9 mouse cellular contexts compared by ENCODE assay signal in the genomic region with DNA sequence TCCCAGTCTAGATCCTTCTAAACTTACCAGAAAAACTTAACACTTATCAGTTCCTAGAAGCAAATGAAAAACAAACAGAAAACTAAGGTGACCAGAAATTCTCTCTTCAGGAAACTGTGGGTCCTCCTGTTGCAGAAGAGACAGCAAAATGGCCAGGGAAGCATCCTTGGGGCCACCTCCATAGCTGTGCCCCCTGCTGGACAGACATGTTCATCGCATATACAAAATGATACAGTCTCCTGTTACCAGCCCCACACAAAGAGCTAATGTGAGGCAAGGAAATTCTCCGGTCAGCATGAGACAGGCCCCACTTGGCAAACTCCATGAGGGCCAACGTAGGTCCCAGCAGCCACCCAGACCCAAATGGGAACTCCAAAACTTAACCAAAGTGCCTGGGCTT.
DNase-seq lines count a peak whose midpoint lies in the region; ATAC-seq lines count a peak whose summit lies in the region.
"Had no signal": no experiment of that assay in that cellular context is flagged by ENCODE, and none has a peak within 500 bp of the region (broad histone marks: within the 10 kb centered on the region; RNA-seq: fewer than 3 reads in every experiment).

No protein-coding gene starts in this region.

- DNase-seq in forebrain, embryonic 11.5 days (ENCODE audit: low spot score): peak; percentile 56
- DNase-seq in midbrain, embryonic 10.5 days (ENCODE audit: low spot score): peak; percentile 33
- DNase-seq in embryo, embryonic 10.5 days (ENCODE audit: low spot score): peak; percentile 52
- DNase-seq in thymus, postnatal 14 days: peak; percentile 32
- no peak for DNase-seq in layer of hippocampus, postnatal 14 days (ENCODE audit: low spot score in 2 of 2)
- no peak for DNase-seq in kidney, adult 11 months

- no peak for ATAC-seq in forebrain, embryonic 11.5 days (replicated peaks; ENCODE audit: low FRiP score)
- no peak for ATAC-seq in forebrain, embryonic 13.5 days
- no peak for ATAC-seq in midbrain, embryonic 15.5 days (replicated peaks)

- H3K9ac ChIP-seq in forebrain, embryonic 11.5 days (ENCODE audit: low read length): no peak overlapping the region
- H3K9ac ChIP-seq in forebrain, embryonic 13.5 days: no peak overlapping the region
- no peak overlapping the region for H3K9ac ChIP-seq in midbrain, embryonic 15.5 days
- H3K9ac ChIP-seq: hindbrain, embryonic 15.5 days had no signal

- H3K9me3 ChIP-seq in forebrain, embryonic 11.5 days (ENCODE audit: control insufficient read depth, low read length): no peaks in the 10 kb centered on the region
- no peaks in the 10 kb centered on the region for H3K9me3 ChIP-seq in forebrain, embryonic 13.5 days (replicated peaks)
- no peaks in the 10 kb centered on the region for H3K9me3 ChIP-seq in midbrain, embryonic 10.5 days (replicated peaks)
- H3K9me3 ChIP-seq in midbrain, embryonic 15.5 days: no peaks in the 10 kb centered on the region
- H3K9me3 ChIP-seq: hindbrain, embryonic 15.5 days had no signal

- no peaks in the 10 kb centered on the region for H3K4me1 ChIP-seq in forebrain, embryonic 11.5 days (replicated peaks; ENCODE audit: control insufficient read depth, insufficient read depth, low read length)
- H3K4me1 ChIP-seq in forebrain, embryonic 13.5 days: no peaks in the 10 kb centered on the region; the same call in 1 of the 2 replicates
- H3K4me1 ChIP-seq in midbrain, embryonic 10.5 days: no peaks in the 10 kb centered on the region
- no peaks in the 10 kb centered on the region for H3K4me1 ChIP-seq in midbrain, embryonic 15.5 days
- H3K4me1 ChIP-seq: hindbrain, embryonic 15.5 days had no signal

- no peak overlapping the region for H3K4me2 ChIP-seq in forebrain, embryonic 11.5 days (ENCODE audit: low read depth, low read length, severe bottlenecking)
- H3K4me2 ChIP-seq in forebrain, embryonic 13.5 days: no peak overlapping the region
- H3K4me2 ChIP-seq in midbrain, embryonic 15.5 days: no peak overlapping the region
- H3K4me2 ChIP-seq: hindbrain, embryonic 15.5 days had no signal

- H3K27me3 ChIP-seq in forebrain, embryonic 11.5 days (ENCODE audit: control insufficient read depth, insufficient read depth, low read length): no peaks in the 10 kb centered on the region
- no peaks in the 10 kb centered on the region for H3K27me3 ChIP-seq in forebrain, embryonic 13.5 days
- H3K27me3 ChIP-seq in midbrain, embryonic 10.5 days (ENCODE audit: low read depth, poor library complexity, severe bottlenecking): no peaks in the 10 kb centered on the region
- no peaks in the 10 kb centered on the region for H3K27me3 ChIP-seq in midbrain, embryonic 15.5 days (replicated peaks)
- H3K27me3 ChIP-seq: hindbrain, embryonic 15.5 days had no signal

- no peak overlapping the region for H3K4me3 ChIP-seq in forebrain, embryonic 11.5 days (ENCODE audit: low read depth, low read length)
- no peak overlapping the region for H3K4me3 ChIP-seq in forebrain, embryonic 13.5 days
- H3K4me3 ChIP-seq in midbrain, embryonic 10.5 days: no peak overlapping the region
- no peak overlapping the region for H3K4me3 ChIP-seq in midbrain, embryonic 15.5 days
- H3K4me3 ChIP-seq: hindbrain, embryonic 15.5 days had no signal

- no peaks in the 10 kb centered on the region for H3K36me3 ChIP-seq in forebrain, embryonic 11.5 days (ENCODE audit: control insufficient read depth, insufficient read depth, low read length)
- H3K36me3 ChIP-seq in forebrain, embryonic 13.5 days (ENCODE audit: poor library complexity, severe bottlenecking): no peaks in the 10 kb centered on the region
- no peaks in the 10 kb centered on the region for H3K36me3 ChIP-seq in midbrain, embryonic 10.5 days
- H3K36me3 ChIP-seq in midbrain, embryonic 15.5 days (replicated peaks): no peaks in the 10 kb centered on the region
- H3K36me3 ChIP-seq: hindbrain, embryonic 15.5 days had no signal

- H3K27ac ChIP-seq in forebrain, embryonic 11.5 days (ENCODE audit: low read depth, low read length): no peak overlapping the region
- H3K27ac ChIP-seq in forebrain, embryonic 13.5 days: no peak overlapping the region
- peak overlapping the region; percentile 39; the same call in 1 of the 2 replicates for H3K27ac ChIP-seq in midbrain, embryonic 10.5 days (replicated peaks)
- H3K27ac ChIP-seq in midbrain, embryonic 15.5 days: no peak overlapping the region
- H3K27ac ChIP-seq: hindbrain, embryonic 15.5 days had no signal

- 47% methylated on average over 3 of the region's 3 CpGs for WGBS in forebrain, embryonic 11.5 days
- WGBS in forebrain, embryonic 13.5 days: 46% methylated on average over 3 of the region's 3 CpGs
- WGBS in midbrain, embryonic 10.5 days: 57% methylated on average over 3 of the region's 3 CpGs
- WGBS in midbrain, embryonic 15.5 days: 36% methylated on average over 3 of the region's 3 CpGs

Comparison
In these comparisons a context has a peak if more than half of its experiments do, and no peak if none do; other contexts are left out.
1. DNase-seq: peak in forebrain, embryonic 11.5 days (single experiment), midbrain, embryonic 10.5 days (single experiment), embryo, embryonic 10.5 days (single experiment) and thymus, postnatal 14 days (single experiment); none in layer of hippocampus, postnatal 14 days (0 of 2) and kidney, adult 11 months (single experiment).